Mouse (Mus musculus) forebrain, embryonic 12.5 days (tissue): Measurements from ENCODE around the gene Tnk1. TPM values are rescaled to one million over a fixed set of nuclear protein-coding genes. Genes with fewer than 3 reads are reported as not detected.

Source experiments
- ATAC-seq: fragments of 200-750 bp; cut with Nextera tagmentation; 2 replicates; pipeline ENCODE4 v1.8.0; 2017; ENCODE audit warnings: moderate TSS enrichment; ENCODE audit not compliant: low FRiP score
- H3K27ac ChIP-seq: fragments of 300-500 bp; sonication (generic); 2 replicates; pipeline ENCODE4 v1.5.1; 2016; ENCODE audit warnings: mild to moderate bottlenecking
- H3K27me3 ChIP-seq: fragments of 300-500 bp; sonication (generic); 2 replicates; pipeline ENCODE4 v1.6.1; 2016; ENCODE audit warnings: mild to moderate bottlenecking
- H3K36me3 ChIP-seq: fragments of 300-500 bp; sonication (generic); replicated peaks from 2 replicates; pipeline ENCODE4 v1.6.1; 2016; ENCODE audit warnings: mild to moderate bottlenecking
- H3K4me1 ChIP-seq: fragments of 300-500 bp; sonication (generic); 2 replicates; pipeline ENCODE4 v1.6.1; 2016
- H3K4me2 ChIP-seq: fragments of 300-500 bp; sonication (generic); 2 replicates; pipeline ENCODE4 v1.6.1; 2016; ENCODE audit warnings: mild to moderate bottlenecking, moderate library complexity
- H3K4me3 ChIP-seq: fragments of 300-500 bp; sonication (generic); replicated peaks from 2 replicates; pipeline ENCODE4 v1.5.1; 2016; ENCODE audit warnings: mild to moderate bottlenecking
- H3K9ac ChIP-seq: fragments of 300-500 bp; sonication (generic); 2 replicates; pipeline ENCODE4 v1.6.1; 2016; ENCODE audit warnings: mild to moderate bottlenecking
- H3K9me3 ChIP-seq: fragments of 300-500 bp; sonication (generic); 2 replicates; pipeline ENCODE4 v1.6.1; 2016
- WGBS: fragments of 180-500 bp; shearing (Covaris S2); methylation state at CpG from one replicate; pipeline ENCODE4 v1.1.7; 2016; 5-methylcytosine and 5-hydroxymethylcytosine counted together
- microRNA-seq: library from miRNA; unstranded; fragments of <30 nt; microRNA quantifications from one replicate; pipeline ENCODE4, GENCODE M21; 2017
- polyA plus RNA-seq: library from polyadenylated mRNA; unstranded; fragments of >200 nt; fragmentation: Nextera tagmentation; extraction: Ambion mirVana; gene quantifications from 2 replicates; pipeline ENCODE4 v1.2.1, GENCODE M21; 2016

Tnk1 gene
- polyA plus RNA-seq, 1 experiment from 2014 or later = 0.60 TPM

DNA sequence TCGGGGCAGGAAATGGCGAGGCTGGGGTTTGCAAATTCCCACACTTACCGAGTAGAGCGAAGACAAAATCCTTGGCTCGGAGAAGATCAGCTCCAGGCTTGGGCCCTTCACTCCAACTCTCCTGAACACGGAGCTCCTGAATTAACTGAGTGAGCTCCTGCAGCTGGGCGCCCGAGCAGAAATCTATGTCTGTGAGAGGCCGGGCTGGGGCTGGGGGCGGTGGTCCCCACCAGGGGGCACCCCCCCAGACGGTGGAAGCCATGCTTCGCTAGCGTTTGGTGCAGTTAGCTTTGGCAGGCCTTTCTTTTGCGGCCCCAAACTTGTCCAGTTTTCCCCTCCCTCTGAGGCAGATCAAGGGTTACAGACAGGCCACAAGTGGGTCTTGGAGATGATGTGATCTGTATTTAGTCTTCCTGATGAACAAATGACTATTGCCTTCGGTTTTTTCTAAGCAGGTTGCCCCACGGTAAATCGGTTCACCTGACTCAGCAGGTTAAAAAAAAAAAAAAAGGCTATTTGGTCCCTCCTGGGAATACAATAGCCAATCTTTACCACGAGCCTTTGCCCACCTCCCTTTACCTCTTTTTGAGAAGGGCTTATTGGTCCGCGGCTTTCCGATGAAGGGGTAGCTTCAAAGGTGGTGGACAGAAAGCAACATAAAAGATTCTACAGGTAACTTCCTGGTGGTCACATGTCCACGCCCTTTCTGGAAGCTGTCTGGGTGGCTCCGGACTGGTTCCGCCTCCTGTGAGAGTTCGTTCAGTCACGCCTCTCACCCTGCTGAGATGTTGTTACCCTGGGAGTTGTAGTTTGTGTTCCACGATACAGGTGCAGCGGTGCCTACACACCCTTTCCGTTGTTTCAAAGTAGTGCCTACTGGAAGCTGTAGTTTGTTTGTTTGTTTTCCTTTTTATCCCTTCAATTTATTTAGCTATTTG is 53.3 kb downstream of the Tnk1 start, which contains the start of gene Tmem102:
Gene Tmem102, minus strand, starts transcription at position 653 of the 938 bp plus-strand sequence.
- no peak within 1 kb of the TSS for H3K27ac ChIP-seq
- no peaks in the 10 kb centered on the region for H3K9me3 ChIP-seq
- WGBS = 4% methylated on average over 29 of the region's 29 CpGs
- H3K4me1 ChIP-seq = peaks cover 50% of the 10 kb centered on the region
- H3K9ac ChIP-seq = no peak within 1 kb of the TSS
- H3K4me3 ChIP-seq = 0 out of 2 replicates have a peak within 1 kb of the TSS, but pooled peaks have one; percentile 58
- peak within 1 kb of the TSS; percentile 84 for H3K4me2 ChIP-seq
- H3K27me3 ChIP-seq = peaks cover 68% of the 10 kb centered on the region
- ATAC-seq = no peak
- no peaks in the 10 kb centered on the region for H3K36me3 ChIP-seq

GRCm38 (mm10) chr11:69804652-69804940 is 53.9 kb downstream of the Tnk1 start:
- no peak overlapping the region for H3K9ac ChIP-seq
- no peaks in the 10 kb centered on the region for H3K36me3 ChIP-seq
- H3K4me1 ChIP-seq = peaks cover 57% of the 10 kb centered on the region
- peaks cover 68% of the 10 kb centered on the region for H3K27me3 ChIP-seq
- H3K27ac ChIP-seq = no peak overlapping the region
- 4% methylated on average over 12 of the region's 12 CpGs for whole genome bisulfite sequencing
- peak overlapping the region; percentile 84 for H3K4me2 ChIP-seq
- no peaks in the 10 kb centered on the region for H3K9me3 ChIP-seq
- ATAC-seq = no peak
- 0 out of 2 replicates have a peak overlapping the region, but pooled peaks have one; percentile 58 for H3K4me3 ChIP-seq

DNA sequence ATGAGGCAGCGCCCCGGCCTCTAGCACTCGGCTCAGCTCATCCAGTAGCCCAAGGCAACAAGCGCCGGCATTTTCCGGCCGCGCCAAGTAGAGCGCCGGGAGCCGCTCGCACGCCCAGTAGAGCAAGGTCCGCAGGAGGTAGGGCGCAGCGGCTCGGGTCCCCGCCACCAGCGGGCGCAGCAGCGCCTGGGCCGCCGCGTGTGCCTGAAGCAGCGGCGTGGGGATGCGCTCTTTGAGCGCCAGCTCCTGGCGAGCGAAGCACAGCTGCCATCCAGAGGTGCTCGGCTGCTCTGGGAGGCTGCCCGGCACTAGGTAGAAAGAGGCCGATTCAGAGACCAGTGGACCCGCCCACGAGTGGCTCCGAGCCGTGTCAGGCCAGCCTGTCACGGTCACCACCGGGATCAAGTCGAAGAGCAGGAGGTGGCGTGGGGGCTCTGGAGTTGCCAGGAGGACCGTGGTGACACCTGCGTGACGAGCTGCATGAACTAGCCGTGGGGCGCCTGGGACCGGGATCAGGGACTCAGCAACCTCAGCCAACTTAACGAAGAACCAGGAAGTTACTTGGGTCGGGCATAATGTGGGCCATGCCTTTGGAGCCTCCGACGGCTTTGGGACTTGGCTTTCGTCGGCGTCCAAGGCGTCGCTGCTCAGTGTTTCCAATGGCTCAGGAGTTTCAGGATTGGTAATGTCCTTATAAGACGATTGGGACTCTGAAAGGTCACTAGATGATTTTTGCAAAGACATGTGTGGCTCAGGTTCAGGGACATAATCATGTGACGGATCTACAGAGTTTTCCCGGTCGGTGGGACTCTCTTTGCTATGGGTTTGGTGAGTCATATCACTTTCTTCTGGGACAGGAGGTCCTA is 54.5 kb downstream of the Tnk1 start:
- WGBS = 1% methylated on average over 60 of the region's 60 CpGs

GRCm38 (mm10) chr11:69803328-69803727 is 55.2 kb downstream of the Tnk1 start:
- peak overlapping the region; percentile 84 for H3K4me2 ChIP-seq
- H3K27ac ChIP-seq = no peak overlapping the region
- no peaks in the 10 kb centered on the region for H3K9me3 ChIP-seq
- peaks cover 69% of the 10 kb centered on the region for H3K27me3 ChIP-seq
- H3K36me3 ChIP-seq = no peaks in the 10 kb centered on the region
- peak overlapping the region; percentile 58 for H3K4me3 ChIP-seq
- peak; percentile 6; the same call in 1 of the 2 replicates for ATAC-seq
- under 1% methylated on average over 12 of the region's 12 CpGs for WGBS
- peak overlapping the region; percentile 46; the same call in 1 of the 2 replicates for H3K9ac ChIP-seq
- H3K4me1 ChIP-seq = peaks cover 69% of the 10 kb centered on the region

More for the DNA sequence above, 54.5 kb downstream of the Tnk1 start:
- peak overlapping the region; percentile 84 for H3K4me2 ChIP-seq
- H3K27ac ChIP-seq = peak overlapping the region; percentile 8; the same call in 1 of the 2 replicates
- H3K4me1 ChIP-seq = peaks cover 62% of the 10 kb centered on the region
- ATAC-seq = peak; percentile 30; the same call in 1 of the 2 replicates
- peak overlapping the region; percentile 46; the same call in 1 of the 2 replicates for H3K9ac ChIP-seq
- peaks cover 68% of the 10 kb centered on the region for H3K27me3 ChIP-seq
- no peaks in the 10 kb centered on the region for H3K9me3 ChIP-seq
- peak overlapping the region; percentile 58 for H3K4me3 ChIP-seq
- no peaks in the 10 kb centered on the region for H3K36me3 ChIP-seq

- no peaks in the 10 kb centered on the region for H3K36me3 ChIP-seq
- ATAC-seq = peak; percentile 5; the same call in 1 of the 2 replicates
- peaks cover 71% of the 10 kb centered on the region for H3K27me3 ChIP-seq
- H3K4me3 ChIP-seq = peak overlapping the region; percentile 58
- H3K9ac ChIP-seq = peak overlapping the region; percentile 69
- peak overlapping the region; percentile 84 for H3K4me2 ChIP-seq
- no peaks in the 10 kb centered on the region for H3K9me3 ChIP-seq
- peaks cover 71% of the 10 kb centered on the region for H3K4me1 ChIP-seq
- no peak overlapping the region for H3K27ac ChIP-seq
- under 1% methylated on average over 32 of the region's 33 CpGs for WGBS
These were observed 55.9 kb downstream of the Tnk1 start for GRCm38 (mm10) chr11:69802648-69803105.

GRCm38 (mm10) chr11:69801379-69801977 is 57.1 kb downstream of the Tnk1 start, which contains the start of gene Fgf11:
TSS of gene Fgf11 (minus strand) at chr11:69801857.
- H3K4me1 ChIP-seq = peaks cover 71% of the 10 kb centered on the region
- H3K4me2 ChIP-seq = peak within 1 kb of the TSS; percentile 84
- peak within 1 kb of the TSS; percentile 91 for H3K27ac ChIP-seq
- no peak for ATAC-seq
- no peaks in the 10 kb centered on the region for H3K36me3 ChIP-seq
- peak within 1 kb of the TSS; percentile 74 for H3K9ac ChIP-seq
- peaks cover 72% of the 10 kb centered on the region for H3K27me3 ChIP-seq
- H3K4me3 ChIP-seq = peak within 1 kb of the TSS; percentile 58
- H3K9me3 ChIP-seq = no peaks in the 10 kb centered on the region
- WGBS = 2% methylated on average over 33 of the region's 33 CpGs

Small RNA genes within 50 kb of the gene (microRNA-seq; reads per million reads assigned to microRNA genes)
- gene Mir6924 = not detected

Other genes starting within 250 kb of the Tnk1 start
- not detected in 2 replicates for gene Shbg, start 240.8 kb downstream of the Tnk1 start, polyA plus RNA-seq
- 15.8 and 21.5 TPM in 2 replicates for gene Sat2, start 236.7 kb downstream of the Tnk1 start, polyA plus RNA-seq
- 46.0 and 48.9 TPM in 2 replicates for gene Fxr2, start 225.7 kb downstream of the Tnk1 start, polyA plus RNA-seq
- gene Sox15, start 203.4 kb downstream of the Tnk1 start, polyA plus RNA-seq = not detected in 2 replicates
- gene Mpdu1, start 196.1 kb downstream of the Tnk1 start, polyA plus RNA-seq = 74.7 and 80.9 TPM in 2 replicates
- 5.5 TPM in 2 replicates for gene Cd68, start 192.6 kb downstream of the Tnk1 start, polyA plus RNA-seq
- gene Eif4a1, start 186.3 kb downstream of the Tnk1 start, polyA plus RNA-seq = 694 and 751 TPM in 2 replicates
- gene Senp3, start 176.6 kb downstream of the Tnk1 start, polyA plus RNA-seq = 106 and 119 TPM in 2 replicates
- gene Tnfsf13, start 172.9 kb downstream of the Tnk1 start, polyA plus RNA-seq = 0.26 TPM in 1 of 2 replicates, not detected in the other
- 1.3 and 1.6 TPM in 2 replicates for gene Tnfsf12, start 162.9 kb downstream of the Tnk1 start, polyA plus RNA-seq
- 0.51 and 0.84 TPM in 2 replicates for gene Tnfsfm13, start 162.6 kb downstream of the Tnk1 start, polyA plus RNA-seq
- gene Polr2a, start 100.1 kb downstream of the Tnk1 start, polyA plus RNA-seq = 31.3 and 35.4 TPM in 2 replicates
- gene Slc35g3, start 96.8 kb downstream of the Tnk1 start, polyA plus RNA-seq = 0.13 and 0.33 TPM in 2 replicates
- 1.3 and 1.5 TPM in 2 replicates for gene Zbtb4, start 92.8 kb downstream of the Tnk1 start, polyA plus RNA-seq
- gene Chrnb1, start 62.8 kb downstream of the Tnk1 start, polyA plus RNA-seq = 1.2 and 1.8 TPM in 2 replicates
- 2.6 and 3.2 TPM in 2 replicates for gene Fgf11, start 56.9 kb downstream of the Tnk1 start, polyA plus RNA-seq
- gene Tmem102, start 53.1 kb downstream of the Tnk1 start, polyA plus RNA-seq = 0.76 and 1.3 TPM in 2 replicates
- gene Gm39566, start 43.4 kb downstream of the Tnk1 start, polyA plus RNA-seq = not detected in 2 replicates
- not detected in 2 replicates for gene Spem2, start 40.3 kb downstream of the Tnk1 start, polyA plus RNA-seq
- gene Spem1, start 36.5 kb downstream of the Tnk1 start, polyA plus RNA-seq = 0.24 and 0.26 TPM in 2 replicates
- gene Nlgn2, start 20.9 kb downstream of the Tnk1 start, polyA plus RNA-seq = 13.3 and 14.0 TPM in 2 replicates
- gene Tmem256, start 20.2 kb downstream of the Tnk1 start, polyA plus RNA-seq = 285 and 294 TPM in 2 replicates
- gene Plscr3, start 12.4 kb downstream of the Tnk1 start, polyA plus RNA-seq = 55.1 and 56.3 TPM in 2 replicates
- gene Tmem95, start 19.3 kb upstream of the Tnk1 start, polyA plus RNA-seq = not detected in 2 replicates
- 1.7 and 2.5 TPM in 2 replicates for gene Kctd11, start 22.7 kb upstream of the Tnk1 start, polyA plus RNA-seq
- gene Acap1, start 36.8 kb upstream of the Tnk1 start, polyA plus RNA-seq = 0.47 and 0.83 TPM in 2 replicates
- 22.4 TPM in 2 replicates for gene 2810408A11Rik, start 42.3 kb upstream of the Tnk1 start, polyA plus RNA-seq
- 18.9 and 19.3 TPM in 2 replicates for gene Neurl4, start 42.3 kb upstream of the Tnk1 start, polyA plus RNA-seq
- 95.8 and 99.1 TPM in 2 replicates for gene Gps2, start 55.2 kb upstream of the Tnk1 start, polyA plus RNA-seq
- 1,678 TPM in 2 replicates for gene Eif5a, start 63.2 kb upstream of the Tnk1 start, polyA plus RNA-seq
- 7.4 and 8.9 TPM in 2 replicates for gene Ybx2, start 77.1 kb upstream of the Tnk1 start, polyA plus RNA-seq
- gene Slc2a4, start 89.5 kb upstream of the Tnk1 start, polyA plus RNA-seq = 13.3 and 15.3 TPM in 2 replicates
- 5.7 and 7.0 TPM in 2 replicates for gene Cldn7, start 106.0 kb upstream of the Tnk1 start, polyA plus RNA-seq
- gene Ctdnep1, start 122.4 kb upstream of the Tnk1 start, polyA plus RNA-seq = 19.9 and 20.7 TPM in 2 replicates
- 129 and 141 TPM in 2 replicates for gene Elp5, start 123.8 kb upstream of the Tnk1 start, polyA plus RNA-seq
- 527 and 539 TPM in 2 replicates for gene Gabarap, start 132.4 kb upstream of the Tnk1 start, polyA plus RNA-seq
- 91.3 and 99.1 TPM in 2 replicates for gene Phf23, start 137.0 kb upstream of the Tnk1 start, polyA plus RNA-seq
- 45.2 and 46.6 TPM in 2 replicates for gene Dvl2, start 141.9 kb upstream of the Tnk1 start, polyA plus RNA-seq
- gene Acadvl, start 156.7 kb upstream of the Tnk1 start, polyA plus RNA-seq = 43.5 and 48.4 TPM in 2 replicates
- 20.3 and 24.9 TPM in 2 replicates for gene Dlg4, start 158.2 kb upstream of the Tnk1 start, polyA plus RNA-seq
- 0.63 and 0.75 TPM in 2 replicates for gene Asgr1, start 195.4 kb upstream of the Tnk1 start, polyA plus RNA-seq
- gene Asgr2, start 233.9 kb upstream of the Tnk1 start, polyA plus RNA-seq = not detected in 2 replicates